Mouse (Mus musculus) lung, embryonic 14.5 days (tissue): ENCODE results near the gene Gdf1. TPM values are rescaled to one million over a fixed set of nuclear protein-coding genes. Genes with fewer than 3 reads are reported as not detected.

Experiments used
- ATAC-seq: fragments of 200-750 bp; cut with Nextera tagmentation; 2 replicates; pipeline ENCODE4 v1.8.0; 2017; ENCODE audit warnings: mild to moderate bottlenecking, moderate TSS enrichment, moderate library complexity; ENCODE audit not compliant: insufficient read depth
- DNase-seq: peaks from one replicate; pipeline ENCODE4 v3.0.0-alpha.2; 2015
- H3K27ac ChIP-seq: fragments of 300-500 bp; sonication (generic); 2 replicates; pipeline ENCODE4 v1.5.1; 2014; ENCODE audit warnings: low read depth, mild to moderate bottlenecking, moderate library complexity
- H3K27me3 ChIP-seq: fragments of 300-500 bp; sonication (generic); 2 replicates; pipeline ENCODE4 v1.6.1; 2014; ENCODE audit warnings: low read length, control low read depth; ENCODE audit not compliant: insufficient read depth
- H3K36me3 ChIP-seq: fragments of 300-500 bp; sonication (generic); 2 replicates; pipeline ENCODE4 v1.6.1; 2014; ENCODE audit warnings: control low read depth; ENCODE audit not compliant: insufficient read depth
- H3K4me1 ChIP-seq: fragments of 300-500 bp; sonication (generic); 2 replicates; pipeline ENCODE4 v1.6.1; 2014; ENCODE audit warnings: antibody characterized with exemption, control low read depth; ENCODE audit not compliant: insufficient read depth
- H3K4me2 ChIP-seq: fragments of 300-500 bp; sonication (generic); 2 replicates; pipeline ENCODE4 v1.6.1; 2014; ENCODE audit warnings: mild to moderate bottlenecking
- H3K4me3 ChIP-seq: fragments of 300-500 bp; sonication (generic); 2 replicates; pipeline ENCODE4 v1.5.1; 2014; ENCODE audit warnings: low read depth, low read length
- H3K9ac ChIP-seq: fragments of 300-500 bp; sonication (generic); 2 replicates; pipeline ENCODE4 v1.6.1; 2014
- H3K9me3 ChIP-seq: fragments of 300-500 bp; sonication (generic); 2 replicates; pipeline ENCODE4 v1.6.1; 2016; ENCODE audit warnings: low read depth, low read length, control low read depth
- CTCF ChIP-seq: IDR thresholded peaks from 2 replicates; pipeline ENCODE4 v1.5.1; 2016; ENCODE audit warnings: antibody characterized with exemption, low read depth
- WGBS: fragments of 180-500 bp; shearing (Covaris S2); extraction: QIAGEN DNeasy Blood & Tissue Kit; methylation state at CpG from one replicate; pipeline ENCODE4 v1.1.7; 2014; 5-methylcytosine and 5-hydroxymethylcytosine counted together
- polyA plus RNA-seq: library from polyadenylated mRNA; unstranded; fragments of >200 nt; fragmentation: Nextera tagmentation; extraction: Ambion mirVana; gene quantifications from 2 replicates; pipeline ENCODE4 v1.2.1, GENCODE M21; 2014

The Gdf1 gene
- polyA plus RNA-seq, 1 experiment from 2014 or later, result 4.2 TPM

- DNase-seq, result peak; percentile 87
- WGBS, result 25% methylated on average over 51 of the region's 53 CpGs
- H3K4me3 ChIP-seq, result peak overlapping the region; percentile 10; the same call in 1 of the 2 replicates
- H3K36me3 ChIP-seq, result peaks cover 52% of the 10 kb centered on the region
- no peaks in the 10 kb centered on the region for H3K9me3 ChIP-seq
- H3K27me3 ChIP-seq, result no peaks in the 10 kb centered on the region
- no peak overlapping the region for H3K27ac ChIP-seq
- H3K9ac ChIP-seq, result peak overlapping the region; percentile 9; the same call in 1 of the 2 replicates
- TF ChIP-seq CTCF, result peak; percentile 78
- H3K4me1 ChIP-seq, result peaks cover 13% of the 10 kb centered on the region
- peak overlapping the region; percentile 50 for H3K4me2 ChIP-seq
- ATAC-seq, result peak; percentile 88
Observed at GRCm38 (mm10) chr8:70330741-70331364, 1.2 kb downstream of the Gdf1 start.

- TF ChIP-seq CTCF, result no peak
- no peaks in the 10 kb centered on the region for H3K27me3 ChIP-seq
- ATAC-seq (no peak), DNase-seq (no peak)
- H3K9ac ChIP-seq, result no peak overlapping the region
- 64% methylated on average over 19 of the region's 19 CpGs for WGBS
- H3K4me1 ChIP-seq, result peaks cover 13% of the 10 kb centered on the region
- no peak overlapping the region for H3K27ac ChIP-seq
- no peaks in the 10 kb centered on the region for H3K9me3 ChIP-seq
- no peak overlapping the region for H3K4me3 ChIP-seq
- H3K36me3 ChIP-seq, result peaks cover 59% of the 10 kb centered on the region
- no peak overlapping the region for H3K4me2 ChIP-seq
Observed at GRCm38 (mm10) chr8:70331526-70331925, 1.9 kb downstream of the Gdf1 start.

GRCm38 (mm10) chr8:70332070-70332877, 2.7 kb downstream of the Gdf1 start:
- 26% methylated on average over 41 of the region's 41 CpGs for WGBS
- peak; percentile 70 for ATAC-seq
- Histone ChIP-seq H3K4me3 (no peak overlapping the region), H3K9ac (no peak overlapping the region), H3K36me3 (peaks cover 66% of the 10 kb centered on the region), H3K27ac (no peak overlapping the region), H3K27me3 (no peaks in the 10 kb centered on the region), H3K4me1 (peaks cover 13% of the 10 kb centered on the region), H3K9me3 (no peaks in the 10 kb centered on the region), H3K4me2 (no peak overlapping the region)
- peak; percentile 73 for TF ChIP-seq CTCF
- peak; percentile 91 for DNase-seq

- no peak overlapping the region for H3K4me2 ChIP-seq
- ATAC-seq, result no peak
- TF ChIP-seq CTCF, result no peak
Observed at GRCm38 (mm10) chr8:70332878-70333202, 3.2 kb downstream of the Gdf1 start.

GRCm38 (mm10) chr8:70338931-70339330, 9.3 kb downstream of the Gdf1 start:
- no peak for TF ChIP-seq CTCF
- DNase-seq (no peak), ATAC-seq (no peak)
- Histone ChIP-seq H3K27ac (no peak overlapping the region), H3K27me3 (no peaks in the 10 kb centered on the region), H3K9ac (no peak overlapping the region), H3K4me1 (no peaks in the 10 kb centered on the region), H3K36me3 (peaks cover 99% of the 10 kb centered on the region), H3K4me2 (no peak overlapping the region), H3K4me3 (no peak overlapping the region), H3K9me3 (no peaks in the 10 kb centered on the region)
- WGBS, result 88% methylated on average over 7 of the region's 7 CpGs

More at GRCm38 (mm10) chr8:70332878-70333202, 3.2 kb downstream of the Gdf1 start:
- H3K27me3 ChIP-seq, result no peaks in the 10 kb centered on the region
- peaks cover 13% of the 10 kb centered on the region for H3K4me1 ChIP-seq
- peaks cover 72% of the 10 kb centered on the region for H3K36me3 ChIP-seq
- no peak overlapping the region for H3K9ac ChIP-seq
- no peaks in the 10 kb centered on the region for H3K9me3 ChIP-seq
- H3K4me3 ChIP-seq, result no peak overlapping the region
- 92% methylated on average over 6 of the region's 6 CpGs for WGBS
- no peak overlapping the region for H3K27ac ChIP-seq
- no peak for DNase-seq

GRCm38 (mm10) chr8:70340659-70341058, 11.0 kb downstream of the Gdf1 start:
- WGBS, result 88% methylated on average over 7 of the region's 7 CpGs
- Histone ChIP-seq H3K4me3 (no peak overlapping the region), H3K4me2 (no peak overlapping the region), H3K36me3 (peaks cover 86% of the 10 kb centered on the region), H3K27me3 (no peaks in the 10 kb centered on the region), H3K27ac (no peak overlapping the region), H3K9me3 (no peaks in the 10 kb centered on the region), H3K9ac (no peak overlapping the region), H3K4me1 (no peaks in the 10 kb centered on the region)
- no peak for TF ChIP-seq CTCF
- DNase-seq (no peak), ATAC-seq (no peak)

GRCm38 (mm10) chr8:70342007-70342406, 12.4 kb downstream of the Gdf1 start:
- no peak overlapping the region for H3K9ac ChIP-seq
- no peak for ATAC-seq
- no peak overlapping the region for H3K27ac ChIP-seq
- H3K27me3 ChIP-seq, result no peaks in the 10 kb centered on the region
- no peak overlapping the region for H3K4me2 ChIP-seq
- TF ChIP-seq CTCF, result no peak
- H3K4me1 ChIP-seq, result no peaks in the 10 kb centered on the region
- H3K4me3 ChIP-seq, result no peak overlapping the region
- DNase-seq, result no peak
- H3K36me3 ChIP-seq, result peaks cover 80% of the 10 kb centered on the region
- 87% methylated on average over 14 of the region's 14 CpGs for WGBS
- H3K9me3 ChIP-seq, result no peaks in the 10 kb centered on the region
